Mouse (Mus musculus) brown adipose tissue, adult 24 weeks (tissue): ENCODE results near the gene Ackr4. TPM values are rescaled to one million over a fixed set of nuclear protein-coding genes. Genes with fewer than 3 reads are reported as not detected.

Source experiments
- H3K27ac ChIP-seq: fragments of 200-500 bp; replicated peaks from 2 replicates; pipeline ENCODE4 v1.5.1; 2012; ENCODE audit warnings: low read depth, mild to moderate bottlenecking, low read length
- H3K4me1 ChIP-seq: fragments of 200-500 bp; 2 replicates; pipeline ENCODE4 v1.6.1; 2012; ENCODE audit warnings: low read length, mixed read lengths; ENCODE audit not compliant: control insufficient read depth, insufficient read depth, insufficient read length
- H3K4me3 ChIP-seq: fragments of 200-500 bp; 2 replicates; pipeline ENCODE4 v1.5.1; 2012; ENCODE audit warnings: low read depth, mild to moderate bottlenecking, low read length, moderate library complexity; ENCODE audit not compliant: insufficient read depth
- polyA plus RNA-seq: library from polyadenylated mRNA; stranded (reverse); fragments of >200 nt; gene quantifications from 2 replicates; pipeline ENCODE4 v1.2.4, GENCODE M21; 2012; ENCODE audit not compliant: missing spikeins, insufficient read depth, insufficient read length

Gene Ackr4
- polyA plus RNA-seq, 1 experiment = not detected

DNA sequence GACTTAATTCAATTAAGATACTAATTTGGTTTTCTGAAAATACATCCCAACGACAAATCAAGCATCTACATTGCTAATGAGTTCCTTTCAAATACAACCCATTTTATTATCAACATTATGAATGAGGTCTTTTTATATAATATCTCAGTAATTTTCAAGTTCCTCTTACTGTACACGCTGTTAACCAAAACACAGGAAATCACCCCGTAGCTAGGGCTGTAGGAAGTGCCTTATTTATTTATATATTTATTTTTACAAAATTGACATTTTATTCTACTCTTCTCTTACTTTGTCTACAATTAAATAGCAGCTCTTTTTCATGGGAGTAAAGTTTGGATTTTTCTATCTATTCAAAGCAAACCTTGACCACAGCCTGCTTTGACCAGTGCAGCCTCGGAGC lies 87.0 kb downstream of the Ackr4 start:
- no peak overlapping the region for H3K27ac ChIP-seq
- H3K4me3 ChIP-seq = 0 out of 2 replicates have a peak overlapping the region, but pooled peaks have one; percentile 3

DNA sequence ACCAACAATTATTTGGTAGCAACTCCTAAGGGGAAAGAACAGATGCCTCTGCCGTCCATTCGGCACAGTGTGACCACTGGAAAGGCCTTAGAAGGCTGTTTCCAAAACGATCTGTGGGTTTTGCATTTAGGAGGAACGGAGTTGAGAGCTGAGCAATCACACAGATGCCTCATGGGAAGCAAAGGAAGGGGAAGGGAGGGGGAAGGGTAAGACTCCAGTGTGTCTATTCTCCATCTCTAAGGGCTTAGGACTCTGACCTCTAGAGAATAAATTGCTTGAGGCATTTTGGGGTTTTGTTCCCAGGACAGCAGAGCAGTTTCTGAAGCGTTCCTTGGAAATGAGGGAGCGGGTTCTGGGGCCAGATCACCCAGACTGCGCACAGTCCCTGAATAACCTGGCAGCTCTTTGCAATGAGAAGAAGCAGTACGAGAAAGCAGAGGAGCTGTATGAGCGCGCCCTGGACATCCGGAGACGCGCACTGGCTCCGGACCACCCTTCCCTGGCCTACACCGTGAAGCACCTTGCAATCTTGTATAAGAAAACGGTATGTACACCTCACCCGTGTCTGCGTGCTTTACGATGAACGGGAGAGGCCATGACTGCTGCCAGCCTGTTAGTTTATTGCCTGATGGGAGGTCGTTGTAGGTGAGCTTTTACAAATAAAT lies 87.6 kb downstream of the Ackr4 start:
- no peak overlapping the region for H3K4me3 ChIP-seq
- H3K27ac ChIP-seq = no peak overlapping the region
- no peaks in the 10 kb centered on the region; the same call in 1 of the 2 replicates for H3K4me1 ChIP-seq

More for the DNA sequence above, 87.0 kb downstream of the Ackr4 start:
- H3K4me1 ChIP-seq = no peaks in the 10 kb centered on the region; the same call in 1 of the 2 replicates

DNA sequence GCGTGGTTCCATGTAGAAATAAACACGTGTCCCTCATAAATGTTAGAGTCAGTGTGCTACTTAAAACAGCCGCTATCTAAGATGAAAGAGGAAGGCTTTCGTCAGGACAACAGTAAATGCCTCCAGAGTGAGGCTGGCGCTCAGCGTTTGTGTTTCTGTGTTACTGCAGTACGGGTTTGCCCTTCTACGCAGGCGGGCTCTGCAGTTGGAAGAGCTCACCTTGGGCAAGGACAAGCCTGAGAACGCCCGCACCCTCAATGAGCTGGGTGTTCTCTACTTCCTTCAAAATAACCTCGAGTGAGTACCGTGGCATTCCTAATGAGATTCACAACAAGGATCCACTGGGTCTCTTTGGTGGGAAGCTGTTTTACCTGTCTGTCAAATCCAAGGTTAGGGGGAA lies 88.5 kb downstream of the Ackr4 start:
- H3K4me3 ChIP-seq = no peak overlapping the region
- no peaks in the 10 kb centered on the region; the same call in 1 of the 2 replicates for H3K4me1 ChIP-seq
- H3K27ac ChIP-seq = no peak overlapping the region

DNA sequence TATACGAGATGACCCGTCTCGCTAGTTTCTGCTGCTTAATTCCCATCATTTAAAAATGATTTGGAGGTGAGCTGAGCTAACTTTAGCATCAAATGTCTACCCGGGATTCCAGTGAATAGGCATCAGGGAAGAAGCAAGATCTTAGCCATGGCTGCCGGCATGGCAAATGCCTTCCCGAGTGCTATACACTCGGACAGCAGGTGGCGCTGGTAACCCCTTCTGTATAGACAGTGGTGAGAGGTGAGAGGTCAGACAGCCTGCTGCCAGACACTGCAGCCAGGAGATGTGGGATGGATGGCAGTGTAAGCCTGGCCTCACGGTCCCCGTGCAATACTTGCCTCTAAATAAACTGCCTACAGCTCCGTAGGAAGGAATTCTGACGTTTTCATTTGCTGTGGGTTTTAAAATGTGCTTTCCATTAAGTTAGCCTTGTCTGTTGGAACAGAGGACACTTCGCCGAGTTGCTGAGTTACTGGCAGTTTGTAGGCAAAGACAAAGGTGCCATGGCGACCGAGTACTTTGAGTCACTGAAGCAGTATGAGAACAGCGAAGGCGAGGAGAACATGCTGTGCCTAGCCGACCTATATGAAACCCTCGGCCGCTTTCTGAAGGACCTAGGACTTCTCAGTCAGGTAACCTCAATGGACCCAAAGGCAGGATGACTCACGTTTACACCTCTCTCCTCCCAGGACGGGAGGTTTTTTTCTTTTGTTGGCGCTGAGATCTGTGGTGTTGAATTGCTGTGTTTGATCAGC lies 91.3 kb downstream of the Ackr4 start:
- Histone ChIP-seq H3K27ac (no peak overlapping the region), H3K4me1 (no peaks in the 10 kb centered on the region), H3K4me3 (peak overlapping the region; percentile 37)

DNA sequence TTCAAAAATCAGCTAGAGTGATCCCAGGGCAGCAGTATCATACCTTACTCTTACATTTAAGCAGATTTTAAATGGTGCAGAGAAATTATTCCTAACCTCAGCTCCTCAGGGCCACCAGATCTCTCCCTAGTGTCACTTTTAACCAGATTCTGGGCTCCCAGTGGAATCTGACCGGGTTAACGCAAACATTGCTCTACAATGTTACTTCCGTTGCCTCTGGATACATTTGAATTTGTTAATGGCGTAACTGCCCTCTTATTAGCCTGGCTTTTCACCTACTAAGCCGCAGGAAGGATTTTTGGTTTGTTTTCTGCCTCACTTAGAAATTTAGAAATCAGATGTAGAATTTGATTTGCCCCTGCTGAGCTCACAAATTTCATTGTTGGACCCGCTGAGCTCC lies 92.0 kb downstream of the Ackr4 start:
- Histone ChIP-seq H3K4me3 (peak overlapping the region; percentile 37), H3K27ac (no peak overlapping the region), H3K4me1 (no peaks in the 10 kb centered on the region)

DNA sequence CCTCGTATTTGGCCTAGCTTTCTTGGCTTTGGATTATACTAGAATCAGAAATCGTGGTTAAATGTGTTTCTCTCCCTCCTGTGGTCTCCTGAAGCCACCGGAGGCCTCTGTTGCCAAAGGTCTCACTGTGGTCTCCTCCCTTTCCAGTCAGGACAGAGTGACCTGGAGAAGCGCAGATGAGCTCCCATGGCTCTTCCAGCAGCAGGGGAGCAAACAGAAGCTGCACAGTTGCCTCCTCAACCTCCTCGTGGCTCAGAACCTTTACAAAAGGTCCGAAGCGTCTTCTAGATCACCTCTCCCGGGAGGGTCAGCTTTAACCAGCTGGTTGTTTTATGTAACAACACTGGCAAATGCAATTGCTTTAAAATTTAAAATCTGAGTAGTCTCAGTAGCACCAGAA lies 92.5 kb downstream of the Ackr4 start:
- H3K27ac ChIP-seq = no peak overlapping the region
- H3K4me3 ChIP-seq = no peak overlapping the region
- no peaks in the 10 kb centered on the region for H3K4me1 ChIP-seq

Other genes starting within 250 kb of the Ackr4 start
- 0.79 and 4.3 TPM in 2 replicates for gene Nphp3, start 124.4 kb downstream of the Ackr4 start, polyA plus RNA-seq
- not detected in 2 replicates for gene Gm28305, start 86.3 kb downstream of the Ackr4 start, polyA plus RNA-seq
- 15.2 and 21.2 TPM in 2 replicates for gene Uba5, start 63.8 kb downstream of the Ackr4 start, polyA plus RNA-seq
- 115 and 150 TPM in 2 replicates for gene Acad11, start 63.6 kb downstream of the Ackr4 start, polyA plus RNA-seq
- gene Dnajc13, start 136.0 kb upstream of the Ackr4 start, polyA plus RNA-seq = 22.8 and 33.7 TPM in 2 replicates
- gene Acpp, start 210.8 kb upstream of the Ackr4 start, polyA plus RNA-seq = not detected in 2 replicates